Mouse (Mus musculus) right cerebral cortex, postnatal 10 days (tissue): ENCODE data around the gene Gdf5.

Source experiments
- DNase-seq, 2 experiments: peaks; one replicate each; pipeline ENCODE4 v3.0.0; 2021; ENCODE audit warnings: low spot score in 2 of 2

Gdf5 gene

DNA sequence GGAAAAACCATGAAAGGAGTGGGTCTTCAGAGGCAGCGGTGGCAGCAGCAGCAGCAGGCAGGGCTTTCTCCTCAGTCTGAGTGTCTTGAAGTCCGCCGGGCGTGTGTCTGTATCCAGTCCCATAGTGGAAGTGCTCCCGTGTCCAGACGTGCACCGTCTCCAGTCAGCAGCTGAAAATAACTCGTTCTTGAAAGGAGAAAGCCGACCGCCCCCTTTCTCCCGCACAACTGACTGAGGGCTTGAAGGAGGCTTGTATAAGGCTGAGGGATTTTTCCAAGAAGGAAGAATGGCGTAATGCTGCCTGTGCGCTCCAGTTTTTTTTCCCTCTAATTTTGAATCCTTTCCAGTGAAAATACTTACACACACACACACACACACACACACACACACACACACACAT lies at the start of gene Gdf5:
Gene Gdf5, minus strand, starts transcription at position 244 of the 400 bp plus-strand sequence.
- peak; percentile 47 to 50 for DNase-seq

DNA sequence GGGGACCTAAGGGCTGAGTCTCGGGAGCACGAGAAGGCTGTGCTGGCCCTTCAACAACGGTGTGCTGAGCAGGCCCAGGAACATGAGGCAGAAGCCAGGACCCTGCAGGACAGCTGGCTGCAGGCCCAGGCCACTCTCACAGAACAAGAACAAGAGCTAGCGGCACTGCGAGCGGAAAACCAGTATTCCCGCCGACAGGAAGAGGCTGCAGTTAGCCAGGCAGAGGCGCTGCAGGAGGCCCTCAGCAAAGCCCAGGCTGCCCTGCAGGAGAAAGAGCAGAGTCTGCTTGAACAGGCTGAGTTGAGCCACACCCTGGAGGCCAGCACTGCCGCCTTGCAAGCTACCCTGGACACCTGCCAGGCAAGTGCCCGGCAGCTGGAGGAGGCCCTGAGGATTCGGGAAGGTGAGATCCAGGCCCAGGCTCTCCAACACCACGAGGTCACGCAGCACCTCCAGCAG lies 46.7 kb upstream of the Gdf5 start:
- DNase-seq = peak; percentile 80 to 84

DNA sequence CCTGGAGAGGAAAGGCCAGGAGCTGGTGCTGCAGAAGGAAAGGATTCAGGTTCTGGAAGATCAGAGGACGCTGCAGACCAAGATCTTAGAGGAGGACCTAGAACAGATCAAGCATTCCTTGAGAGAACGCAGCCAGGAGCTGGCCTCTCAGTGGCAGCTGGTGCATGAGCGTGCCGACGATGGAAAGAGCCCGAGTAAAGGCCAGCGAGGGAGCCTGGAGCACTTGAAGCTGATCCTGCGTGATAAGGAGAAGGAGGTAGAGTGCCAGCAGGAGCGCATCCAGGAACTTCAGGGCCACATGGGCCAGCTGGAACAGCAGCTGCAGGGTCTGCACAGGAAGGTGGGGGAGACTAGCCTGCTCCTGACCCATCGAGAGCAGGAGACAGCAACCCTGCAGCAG lies 46.0 kb upstream of the Gdf5 start:
- no peak for DNase-seq

GRCm38 (mm10) chr2:155989085-155989484 lies 43.9 kb upstream of the Gdf5 start:
- DNase-seq = no peak

GRCm38 (mm10) chr2:155987131-155987530 lies 42.0 kb upstream of the Gdf5 start:
- no peak for DNase-seq

DNA sequence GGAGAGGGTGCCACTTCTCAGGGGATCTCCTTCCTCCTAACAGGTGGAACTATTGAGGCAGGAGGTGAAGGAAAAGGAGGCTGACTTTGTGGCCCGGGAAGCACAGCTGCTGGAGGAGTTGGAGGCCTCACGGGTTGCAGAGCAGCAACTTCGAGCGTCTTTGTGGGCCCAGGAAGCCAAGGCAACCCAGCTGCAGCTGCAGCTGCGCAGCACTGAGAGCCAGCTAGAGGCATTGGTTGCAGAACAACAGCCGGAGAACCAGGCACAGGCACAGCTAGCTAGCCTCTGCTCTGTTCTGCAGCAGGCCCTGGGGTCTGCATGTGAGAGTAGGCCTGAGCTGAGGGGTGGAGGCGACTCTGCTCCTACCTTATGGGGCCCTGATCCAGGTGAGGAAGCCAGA lies 40.6 kb upstream of the Gdf5 start:
- no peak for DNase-seq

- DNase-seq = no peak
These were observed 34.3 kb upstream of the Gdf5 start for GRCm38 (mm10) chr2:155979328-155979991.

DNA sequence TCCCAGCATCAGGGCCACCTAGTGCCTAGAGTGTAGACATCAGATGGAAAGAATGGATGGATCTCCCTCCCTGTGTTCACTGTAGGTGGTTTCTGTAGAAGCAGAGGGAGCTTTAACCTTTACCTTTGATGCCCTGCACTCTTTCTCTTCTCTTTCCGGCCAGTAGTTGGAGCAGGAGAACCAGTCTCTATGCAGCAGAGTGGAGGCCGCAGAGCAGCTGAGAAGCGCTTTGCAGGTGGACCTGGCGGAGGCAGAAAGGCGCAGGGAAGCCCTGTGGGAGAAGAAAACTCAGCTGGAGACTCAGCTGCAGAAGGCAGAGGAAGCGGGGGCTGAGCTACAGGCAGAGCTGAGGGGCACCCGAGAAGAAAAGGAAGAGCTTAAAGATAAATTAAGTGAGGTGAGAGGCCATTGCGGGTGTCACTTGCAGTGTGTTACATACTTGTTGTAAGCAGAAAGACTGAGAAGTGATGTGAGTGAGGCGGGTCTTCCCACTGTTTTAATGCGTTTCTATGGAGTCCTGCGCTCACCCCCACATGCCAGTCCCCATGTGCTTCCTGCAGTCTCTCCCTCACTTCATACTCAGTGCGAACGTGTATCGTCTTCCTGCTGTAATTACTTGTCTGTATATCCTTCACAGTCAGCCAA lies 29.0 kb upstream of the Gdf5 start:
- DNase-seq = no peak

DNA sequence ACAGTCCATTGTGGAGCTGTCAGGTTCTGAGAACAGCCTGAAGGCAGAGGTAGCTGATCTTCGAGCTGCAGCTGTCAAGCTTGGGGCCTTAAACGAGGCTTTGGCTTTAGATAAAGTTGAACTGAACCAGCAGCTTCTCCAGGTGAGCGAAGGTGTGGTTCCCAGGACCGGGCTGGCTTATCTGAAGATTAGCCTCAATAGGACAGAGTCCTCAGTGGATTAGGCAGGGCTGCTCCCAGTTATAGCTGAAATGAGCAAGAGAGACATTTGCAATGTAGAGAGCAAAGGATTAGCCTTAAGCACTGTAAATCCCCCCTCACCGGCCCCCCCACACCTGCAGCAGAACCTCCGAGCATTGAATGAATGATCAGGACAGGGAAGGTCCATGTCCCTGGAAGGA lies 28.2 kb upstream of the Gdf5 start:
- DNase-seq = no peak

DNA sequence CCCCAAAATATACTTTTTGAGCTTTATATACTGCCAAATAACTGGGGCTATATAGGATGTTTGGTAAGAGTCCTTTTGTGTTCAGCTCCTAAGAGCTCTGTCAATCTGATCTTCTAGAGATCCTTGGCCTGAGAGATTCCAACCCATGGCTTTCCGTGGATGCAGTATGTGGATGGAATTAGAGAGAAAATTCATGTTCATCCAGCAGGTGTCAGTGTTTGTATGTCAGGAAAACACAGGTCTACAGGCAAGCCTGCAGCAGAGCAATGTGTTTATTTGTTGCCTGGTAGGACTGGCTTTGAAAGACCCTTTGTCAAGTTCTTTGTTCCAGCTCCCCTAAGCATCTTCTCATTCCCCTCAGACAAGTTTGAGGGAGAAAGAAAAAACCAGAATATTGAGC lies 17.8 kb upstream of the Gdf5 start:
- DNase-seq = no peak

DNA sequence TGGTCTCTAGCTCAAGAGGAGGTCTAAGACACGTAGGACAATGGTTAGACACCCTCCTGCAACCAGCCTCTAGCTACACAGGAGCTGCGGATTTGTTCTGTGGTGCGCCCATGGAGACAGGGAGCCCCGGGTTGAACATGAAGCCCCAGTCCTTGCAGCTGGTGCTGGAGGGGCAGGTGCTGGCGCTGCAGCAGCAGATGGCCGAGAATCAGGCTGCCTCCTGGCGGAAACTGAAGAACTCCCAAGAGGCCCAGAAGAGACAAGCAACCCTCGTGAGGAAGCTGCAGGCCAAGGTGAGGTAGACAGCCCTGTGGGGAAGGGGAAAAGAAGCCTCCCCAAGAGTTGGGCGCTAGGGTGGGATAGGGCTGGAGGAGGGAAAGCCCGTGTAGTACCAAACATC lies 16.7 kb upstream of the Gdf5 start:
- DNase-seq = no peak

GRCm38 (mm10) chr2:155959981-155960380 lies 14.8 kb upstream of the Gdf5 start:
- no peak for DNase-seq

- peak; percentile 91 to 93 for DNase-seq
These were observed 11.2 kb upstream of the Gdf5 start, which contains the start of gene Cep250 for GRCm38 (mm10) chr2:155956134-155957059. Gene Cep250 (plus strand): TSS chr2:155956458.

DNA sequence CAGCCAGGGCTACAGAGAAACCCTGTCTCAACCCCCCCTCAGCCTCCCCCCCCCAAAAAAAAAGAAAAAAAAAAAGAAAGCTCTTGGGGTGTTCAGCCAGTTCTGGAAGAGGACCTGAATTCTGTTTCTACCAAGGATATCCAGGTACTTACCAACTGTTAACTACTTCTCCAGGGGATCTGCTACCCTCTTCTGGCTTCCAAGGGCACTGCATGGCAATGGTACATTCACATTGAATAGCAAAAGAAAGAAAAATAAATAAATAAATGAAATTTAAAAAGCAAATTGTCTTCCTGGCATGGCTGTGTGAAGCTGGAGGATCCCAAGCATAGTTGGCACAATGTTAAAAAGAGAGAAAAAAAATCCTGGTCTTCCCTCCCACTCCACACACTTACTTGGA lies 6.8 kb upstream of the Gdf5 start:
- peak; percentile 82 to 85 for DNase-seq

GRCm38 (mm10) chr2:155949362-155949761 lies 4.2 kb upstream of the Gdf5 start:
- no peak for DNase-seq

GRCm38 (mm10) chr2:155947390-155948002 lies 2.3 kb upstream of the Gdf5 start:
- DNase-seq = no peak

DNA sequence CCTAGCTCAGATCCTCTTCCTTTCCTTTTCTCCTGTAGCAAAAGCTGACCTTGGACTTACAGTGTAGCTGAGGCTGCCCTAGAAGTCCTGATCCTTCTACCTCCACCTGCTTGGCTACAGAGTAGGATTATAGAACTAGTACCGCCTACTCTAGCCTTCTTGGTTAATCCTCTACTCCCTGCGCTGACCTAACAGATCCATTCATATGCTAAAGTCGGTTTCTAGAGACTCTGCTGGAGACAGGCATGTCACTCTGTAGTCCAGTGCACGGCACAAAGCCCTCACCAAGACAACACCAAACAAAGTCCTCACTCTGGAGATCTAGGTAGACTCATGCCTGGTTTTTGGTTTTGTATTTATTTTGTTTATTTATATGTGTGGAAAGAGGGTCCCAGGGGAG lies 1.3 kb upstream of the Gdf5 start:
- DNase-seq = no peak

DNA sequence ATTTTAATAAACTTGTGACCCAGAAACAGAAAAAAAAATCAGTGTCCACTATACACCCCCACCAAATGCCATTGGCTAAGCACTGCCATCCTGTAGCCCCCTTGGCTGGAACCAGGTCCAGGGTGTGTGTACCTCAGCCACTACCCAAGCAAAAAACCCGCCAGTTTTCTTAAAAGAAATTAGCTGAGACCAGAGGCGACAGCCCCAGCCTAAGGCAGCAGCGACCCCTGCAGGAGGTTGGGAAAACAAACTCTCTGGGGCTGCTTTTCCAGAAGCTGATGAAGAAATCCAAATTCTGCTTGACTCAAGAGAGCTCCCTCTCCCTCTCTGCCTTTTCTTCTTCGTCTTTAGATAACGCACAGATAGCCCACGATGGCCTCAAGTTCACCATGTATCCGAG lies 902 bp upstream of the Gdf5 start:
- DNase-seq = peak; percentile 73 to 83

GRCm38 (mm10) chr2:155945580-155945979 lies 413 bp upstream of the Gdf5 start:
- no peak for DNase-seq

DNA sequence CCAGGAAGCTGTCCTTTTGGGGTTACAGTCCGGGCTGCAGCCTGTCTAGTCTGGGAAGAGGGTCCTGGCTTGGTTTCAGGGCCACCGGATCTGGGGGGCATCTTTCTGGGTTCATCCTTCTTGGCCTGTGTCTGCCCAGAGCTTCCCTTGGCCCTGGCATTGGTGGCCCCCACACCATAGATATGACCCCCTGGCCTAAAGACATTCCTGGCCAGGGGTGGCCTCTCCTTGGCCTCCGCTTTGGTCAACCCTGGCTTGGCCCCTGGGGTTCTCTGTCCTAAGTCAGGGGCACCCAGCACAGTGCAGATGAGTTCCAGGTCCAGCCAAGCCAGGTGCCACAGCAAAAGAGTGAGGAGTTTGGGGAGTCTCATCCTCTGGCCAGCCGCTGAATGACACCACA lies 482 bp downstream of the Gdf5 start:
- DNase-seq = no peak

- peak in 1 of 2 experiments; percentile 31 for DNase-seq
These were observed 1.7 kb downstream of the Gdf5 start for GRCm38 (mm10) chr2:155943463-155943862.
